Mouse (Mus musculus) T-helper 2 cell (primary cell): ENCODE measurements around the gene Tmprss7.

ENCODE experiments used
- in situ Hi-C: fragments of 300-600 bp; cut with MboI, MseI; formaldehyde crosslinking; loops from one replicate; pipeline ENCODE4 v1.15.1; 2025; ENCODE audit warnings: high pct_unique_total_duplicates

The Tmprss7 gene

DNA sequence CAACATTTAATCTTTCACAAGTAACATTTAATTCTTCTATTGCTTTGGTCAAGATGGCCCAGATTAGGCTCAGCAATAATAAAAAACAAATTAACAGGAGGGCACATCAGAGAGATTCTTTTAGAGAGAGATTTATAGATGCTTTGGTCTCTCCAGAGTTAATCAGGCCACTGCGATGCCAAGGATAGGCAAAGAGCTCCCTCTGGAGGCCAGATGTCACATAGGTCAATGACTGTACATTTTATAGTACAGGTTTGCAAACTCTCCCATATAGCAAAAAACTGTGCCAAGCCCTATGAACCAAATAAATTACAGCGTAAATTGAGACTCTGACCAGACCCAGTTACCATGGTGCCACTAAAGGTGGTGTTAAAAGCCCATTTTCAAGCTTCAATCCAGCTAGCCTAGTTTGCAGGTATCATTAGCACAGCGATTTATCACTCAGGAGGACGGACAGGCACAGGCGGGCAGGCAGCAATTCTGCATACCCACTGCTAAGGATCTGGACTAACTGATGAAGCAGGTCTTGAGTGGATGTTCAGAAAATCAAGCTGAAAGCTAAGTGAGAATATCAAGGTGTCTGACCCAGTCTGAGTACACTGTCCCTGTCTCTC, 63.0 kb downstream of the Tmprss7 start:
- in situ Hi-C loops, result loop anchor here (5.0 to 25.0 kb wide), 2 partner anchors 48 to 418 kb away; partner anchors contain the start of gene Btla

DNA sequence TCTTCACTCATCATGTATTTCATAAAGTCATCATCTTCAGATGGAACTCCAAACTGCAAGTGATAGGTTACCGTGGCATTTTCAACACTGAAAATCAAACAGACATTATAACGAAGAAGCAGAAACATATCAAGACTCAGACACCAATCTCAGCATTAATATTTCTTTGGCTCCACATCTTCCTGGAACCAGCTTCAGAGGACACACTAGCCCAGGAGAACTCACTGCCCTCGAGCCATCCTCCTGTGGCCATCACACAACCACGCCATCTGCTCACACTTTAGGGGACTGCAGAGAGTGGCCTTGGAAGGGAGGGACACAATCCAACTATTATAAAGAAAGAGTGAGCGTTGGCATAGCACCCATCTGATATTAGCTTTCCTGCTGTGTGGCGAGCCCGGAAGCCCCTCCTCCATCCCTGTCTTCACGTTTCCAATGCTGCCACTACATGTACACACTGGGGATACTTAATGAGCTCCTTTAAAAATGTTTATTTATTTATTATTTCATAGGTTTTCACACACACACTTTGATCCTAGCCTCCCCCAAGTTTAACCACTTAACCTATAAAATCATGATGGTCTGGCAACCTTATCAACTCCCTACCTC, 63.9 kb downstream of the Tmprss7 start:
- in situ Hi-C loops, result loop anchor here (5.0 to 25.0 kb wide), 2 partner anchors 47 to 417 kb away; partner anchors contain the start of gene Btla

DNA sequence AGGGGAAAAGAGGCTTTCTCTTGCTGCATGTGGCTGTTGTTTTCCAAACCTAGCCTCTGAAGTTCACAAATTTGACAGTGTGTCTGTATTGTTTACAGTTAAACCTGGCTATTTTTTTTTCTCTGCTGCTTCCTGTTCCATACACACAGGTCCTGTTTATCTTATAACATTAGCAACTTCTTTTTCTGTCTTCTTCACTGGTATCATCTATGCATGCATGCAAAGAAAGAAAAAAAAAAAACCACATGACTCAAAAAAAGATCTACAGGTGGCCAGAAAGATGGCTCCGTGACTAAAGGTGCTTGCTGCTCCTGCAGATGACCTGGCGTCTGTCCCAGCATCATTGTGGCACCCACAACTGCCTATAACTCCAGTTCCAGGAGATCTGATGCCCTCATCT, 68.1 kb downstream of the Tmprss7 start:
- in situ Hi-C loops, result loop anchor here (25.0 kb wide), 1 partner anchor 413 kb away; the partner anchor contains the start of gene Btla

DNA sequence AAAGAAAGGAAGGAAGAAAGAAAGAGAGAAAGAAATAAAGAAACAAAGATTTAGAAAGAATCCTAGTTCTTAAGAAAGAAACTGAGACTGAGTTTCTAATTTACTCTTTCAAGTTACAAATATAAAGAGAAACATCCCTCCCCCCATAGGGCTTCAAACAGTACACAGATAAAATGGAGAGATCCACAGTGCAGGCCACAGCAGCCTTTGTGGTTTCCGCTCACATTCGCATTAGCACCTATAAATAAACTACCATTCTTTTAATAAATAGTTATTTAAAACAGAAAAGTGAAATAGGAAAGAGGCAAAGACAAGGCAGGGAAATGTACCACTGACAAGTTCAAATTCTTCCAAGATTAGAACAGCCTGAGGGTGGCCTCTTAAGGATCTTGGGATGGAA, 68.7 kb downstream of the Tmprss7 start:
- in situ Hi-C loops, result loop anchor here (25.0 kb wide), 1 partner anchor 412 kb away; the partner anchor contains the start of gene Btla

DNA sequence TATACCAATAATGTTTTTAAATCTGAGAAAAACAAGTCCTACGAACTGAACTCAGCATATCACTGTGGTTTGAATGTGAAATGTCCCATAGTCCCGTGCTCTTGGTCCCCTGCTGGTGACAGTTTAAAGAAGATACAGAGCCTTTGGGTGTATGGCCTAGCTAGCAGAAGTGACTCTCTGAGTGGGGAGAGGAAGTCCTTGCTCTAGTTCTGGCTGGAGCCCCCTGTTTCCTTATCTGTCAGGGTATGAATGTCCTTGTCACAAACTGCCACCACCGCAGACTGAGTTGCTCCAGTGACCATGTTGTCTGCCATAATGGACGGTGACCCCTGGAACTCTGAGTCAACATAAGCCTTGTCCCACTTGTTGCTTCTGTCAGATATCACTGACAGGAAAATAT, 70.2 kb downstream of the Tmprss7 start:
- in situ Hi-C loops, result no loop called here

DNA sequence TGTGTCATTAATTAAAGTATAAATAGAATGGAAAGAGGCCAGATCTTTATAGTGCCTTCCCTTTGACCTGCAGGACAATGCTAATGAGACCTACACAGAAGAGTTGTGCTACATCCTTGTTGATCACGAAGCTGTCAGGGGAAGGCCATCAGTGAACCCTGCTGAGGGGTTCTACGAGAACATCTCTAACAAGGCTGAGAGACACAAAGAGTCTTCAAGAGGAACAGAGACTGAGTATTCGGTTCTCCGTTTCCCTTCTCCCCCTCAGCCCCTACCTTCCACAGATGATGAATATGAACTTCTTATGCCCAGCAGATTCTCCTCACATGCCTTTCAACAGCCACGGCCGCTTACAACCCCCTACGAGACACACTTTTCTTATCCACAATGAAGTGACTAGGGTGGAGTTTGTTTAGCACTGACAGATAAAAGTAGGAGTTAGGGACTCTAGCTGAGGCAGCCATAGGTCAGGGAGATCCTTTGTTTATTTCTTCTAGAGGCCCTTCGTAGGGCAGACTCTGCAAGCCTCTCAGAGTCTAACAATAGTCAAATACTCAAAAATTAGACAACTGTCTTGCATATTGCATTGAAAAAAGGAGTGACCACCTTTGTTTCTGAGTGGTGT, 73.6 kb downstream of the Tmprss7 start:
- in situ Hi-C loops, result no loop called here

DNA sequence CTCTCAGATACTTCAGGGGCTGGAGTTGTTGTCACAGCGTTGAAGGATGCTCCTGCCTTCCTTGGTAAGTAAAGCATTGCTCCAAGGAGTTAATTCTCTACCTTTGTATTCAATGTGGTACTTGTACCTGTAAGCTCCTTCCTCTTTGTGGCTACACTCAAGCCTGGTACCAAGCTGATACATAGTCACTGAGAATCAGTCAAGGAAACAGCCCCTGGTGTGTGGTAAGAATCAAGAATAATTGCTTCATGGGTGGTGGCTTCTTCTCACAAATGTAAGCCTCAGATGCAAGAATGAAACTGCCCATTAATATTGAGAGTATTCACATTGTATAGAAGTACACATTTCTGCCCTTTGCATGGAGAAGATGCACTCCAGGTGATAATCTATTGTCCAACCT, 77.5 kb downstream of the Tmprss7 start:
- in situ Hi-C loops, result no loop called here

DNA sequence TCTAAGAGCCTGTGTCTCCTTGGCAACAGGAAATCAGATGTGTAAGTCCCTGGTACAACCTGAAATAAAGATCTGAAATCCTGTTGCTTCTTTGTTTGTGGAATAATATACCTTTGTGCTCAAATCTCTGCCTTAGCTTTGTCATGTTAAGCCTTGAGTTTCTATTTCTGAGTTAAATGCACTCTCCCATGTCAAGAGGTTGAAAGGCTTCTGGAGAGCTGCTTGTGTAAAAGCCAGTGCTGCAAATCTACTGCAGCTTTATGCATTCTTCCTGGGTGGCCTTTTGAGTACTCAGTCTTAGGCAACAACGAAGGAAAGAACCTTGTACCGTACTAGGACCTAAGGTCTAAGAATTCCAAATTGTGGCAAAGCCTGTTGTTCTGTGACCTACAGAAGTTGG, 80.2 kb downstream of the Tmprss7 start:
- in situ Hi-C loops, result no loop called here

DNA sequence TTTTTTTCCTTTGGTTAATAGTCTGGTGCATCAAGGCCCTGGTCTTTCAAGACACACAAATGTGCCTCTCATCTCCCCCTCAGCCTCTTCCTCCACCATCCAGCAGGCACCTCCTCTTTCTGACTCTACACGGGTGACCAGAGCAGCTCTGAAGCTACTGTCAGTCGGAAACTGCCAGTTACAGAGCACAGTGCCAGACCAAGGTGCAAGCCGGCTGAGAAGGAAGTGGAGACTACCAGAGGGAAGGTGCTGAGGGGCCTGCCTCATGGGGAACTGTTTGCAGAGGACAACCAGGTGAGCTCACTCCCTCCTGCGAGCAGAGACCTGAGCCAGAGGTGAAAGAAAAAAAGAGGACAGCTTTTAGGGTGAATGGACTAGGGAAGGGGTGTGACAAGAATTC, 83.2 kb downstream of the Tmprss7 start, which contains the start of gene Gcsam:
TSS of gene Gcsam (plus strand) at position 114 of the 400 bp plus-strand sequence.
- in situ Hi-C loops, result no loop called here

DNA sequence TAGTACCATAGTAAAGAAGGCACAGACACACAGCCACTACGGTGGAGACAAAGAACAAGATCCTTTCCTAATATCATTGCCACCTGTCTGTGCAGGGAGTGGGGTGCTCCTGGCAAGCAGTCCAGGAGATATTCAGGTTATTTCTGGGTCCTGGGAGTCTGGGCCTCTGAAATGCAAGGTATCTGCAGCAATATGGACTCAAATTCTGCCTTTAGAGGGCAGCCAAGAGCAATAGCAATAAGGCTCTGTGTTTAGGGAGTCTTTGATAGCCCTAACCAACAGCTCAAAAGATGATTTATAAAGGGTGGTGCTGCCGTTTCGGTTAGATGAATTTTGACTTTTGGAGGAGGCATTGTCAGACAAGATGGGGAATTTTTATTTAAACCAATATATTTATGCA, 84.2 kb downstream of the Tmprss7 start:
- in situ Hi-C loops, result loop anchor here (10.0 kb wide), 1 partner anchor 1114 kb away; no protein-coding TSS in a partner anchor

DNA sequence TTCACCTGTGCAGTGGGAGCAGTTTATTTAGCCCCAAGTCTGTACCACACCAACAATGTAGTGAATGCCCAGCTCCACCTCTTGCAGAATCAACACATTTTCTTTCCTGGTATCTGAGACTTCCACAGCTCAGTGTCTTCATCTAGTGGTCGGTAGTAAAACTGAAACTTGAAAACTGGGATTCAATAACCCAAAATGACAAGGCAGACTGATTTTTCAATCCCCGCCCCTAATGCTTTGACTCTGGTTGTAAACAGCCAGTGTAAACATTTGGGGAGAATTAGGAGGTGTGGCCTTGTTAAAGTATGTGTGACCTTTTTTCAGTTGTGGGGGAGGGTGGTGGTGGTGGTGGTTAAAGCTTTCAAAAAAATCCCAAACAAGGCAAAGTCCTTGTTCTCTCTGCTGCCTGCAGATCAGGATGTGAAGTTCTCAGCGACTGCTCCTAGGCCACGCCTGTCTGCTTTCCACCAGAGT, 84.9 kb downstream of the Tmprss7 start:
- in situ Hi-C loops, result loop anchor here (10.0 kb wide), 1 partner anchor 1114 kb away; no protein-coding TSS in a partner anchor
